Mouse (Mus musculus) intestine, embryonic 14.5 days (tissue): Measurements from ENCODE around the gene Csnk2b. TPM values are rescaled to one million over a fixed set of nuclear protein-coding genes. Genes with fewer than 3 reads are reported as not detected.
A peak's percentile ranks its signal among the peaks of the same experiment; 100 is the strongest.

Experiments
- ATAC-seq: fragments of 200-750 bp; cut with Nextera tagmentation; replicated peaks from 2 replicates; pipeline ENCODE4 v1.8.0; 2017; ENCODE audit warnings: low read depth, moderate number of reproducible peaks, moderate TSS enrichment, moderate library complexity; ENCODE audit not compliant: low FRiP score, low TSS enrichment
- DNase-seq: peaks from one replicate; pipeline ENCODE4 v3.0.0-alpha.2; 2018; ENCODE audit warnings: low spot score
- H3K27ac ChIP-seq: fragments of 300-500 bp; sonication (generic); 2 replicates; pipeline ENCODE4 v1.5.1; 2014; ENCODE audit warnings: low read depth, mild to moderate bottlenecking, control low read depth
- H3K27me3 ChIP-seq: fragments of 300-500 bp; sonication (generic); replicated peaks from 2 replicates; pipeline ENCODE4 v1.6.1; 2014; ENCODE audit warnings: low read length, control low read depth; ENCODE audit not compliant: control insufficient read depth, insufficient read depth
- H3K36me3 ChIP-seq: fragments of 300-500 bp; sonication (generic); 2 replicates; pipeline ENCODE4 v1.6.1; 2014; ENCODE audit warnings: low read length, control low read depth; ENCODE audit not compliant: control insufficient read depth, insufficient read depth
- H3K4me1 ChIP-seq: fragments of 300-500 bp; sonication (generic); replicated peaks from 2 replicates; pipeline ENCODE4 v1.6.1; 2014; ENCODE audit warnings: low read length, control low read depth, mixed read lengths; ENCODE audit not compliant: control insufficient read depth, insufficient read depth
- H3K4me2 ChIP-seq: fragments of 300-500 bp; sonication (generic); 2 replicates; pipeline ENCODE4 v1.6.1; 2014; ENCODE audit warnings: low read length
- H3K4me3 ChIP-seq: fragments of 300-500 bp; sonication (generic); 2 replicates; pipeline ENCODE4 v1.5.1; 2014; ENCODE audit warnings: low read depth, low read length, control low read depth, mixed read lengths
- H3K9ac ChIP-seq: fragments of 300-500 bp; sonication (generic); 2 replicates; pipeline ENCODE4 v1.6.1; 2014; ENCODE audit warnings: mild to moderate bottlenecking, low read length
- H3K9me3 ChIP-seq: fragments of 300-500 bp; sonication (generic); 2 replicates; pipeline ENCODE4 v1.6.1; 2016; ENCODE audit warnings: low read length, control low read depth; ENCODE audit not compliant: control insufficient read depth
- WGBS: fragments of 180-500 bp; shearing (Covaris S2); extraction: QIAGEN DNeasy Blood & Tissue Kit; methylation state at CpG from one replicate; pipeline ENCODE4 v1.1.7; 2014; 5-methylcytosine and 5-hydroxymethylcytosine counted together
- polyA plus RNA-seq: library from polyadenylated mRNA; unstranded; fragments of >200 nt; fragmentation: Nextera tagmentation; extraction: Ambion mirVana; gene quantifications from 2 replicates; pipeline ENCODE4 v1.2.1, GENCODE M21; 2014

The Csnk2b gene
- polyA plus RNA-seq, 1 experiment from 2014 or later: 286 TPM

DNA sequence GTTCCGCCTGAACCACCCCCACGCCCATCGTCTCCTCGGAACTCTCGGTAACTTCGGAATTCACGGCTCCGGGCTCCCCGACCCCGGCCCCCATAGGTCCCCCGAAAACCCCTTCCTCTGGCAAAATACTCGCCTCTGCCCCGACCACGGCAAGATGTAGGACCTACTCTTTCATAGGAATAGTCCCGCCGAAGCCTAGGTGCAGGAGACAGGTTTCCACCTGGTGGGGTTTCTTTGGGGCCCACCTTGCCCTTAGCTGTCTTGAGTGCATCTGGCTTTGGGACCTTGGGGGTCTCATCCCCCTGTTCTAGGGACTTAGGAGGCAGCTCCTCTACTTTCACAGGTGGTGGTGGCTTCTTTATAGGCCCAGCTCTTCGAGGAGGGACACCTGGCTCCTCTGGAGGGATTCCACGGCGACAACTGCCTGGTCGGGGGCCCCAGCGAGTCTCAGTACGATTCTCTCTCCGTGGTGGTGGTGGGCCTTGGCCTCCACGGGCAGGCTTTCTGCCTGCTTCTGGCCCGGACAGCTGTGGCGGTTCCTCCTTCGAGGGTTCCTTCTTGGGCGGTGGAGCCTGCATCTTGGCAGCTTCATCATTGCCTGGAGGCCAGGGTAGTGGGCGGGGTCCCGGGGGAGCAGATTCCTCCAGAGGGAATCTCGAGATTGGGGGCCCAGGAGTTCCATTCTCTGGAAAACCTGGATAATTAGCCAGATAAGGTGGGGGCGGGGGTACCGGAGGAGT is 34.8 kb upstream of the Csnk2b start:
- no peak overlapping the region for H3K4me2 ChIP-seq
- H3K27ac ChIP-seq: no peak overlapping the region
- 90% methylated on average over 33 of the region's 33 CpGs for whole genome bisulfite sequencing
- H3K27me3 ChIP-seq: no peaks in the 10 kb centered on the region
- H3K4me3 ChIP-seq: no peak overlapping the region
- H3K36me3 ChIP-seq: peaks cover 100% of the 10 kb centered on the region
- H3K4me1 ChIP-seq: no peaks in the 10 kb centered on the region
- no peak for ATAC-seq
- no peak overlapping the region for H3K9ac ChIP-seq
- no peaks in the 10 kb centered on the region for H3K9me3 ChIP-seq
- DNase-seq: no peak

DNA sequence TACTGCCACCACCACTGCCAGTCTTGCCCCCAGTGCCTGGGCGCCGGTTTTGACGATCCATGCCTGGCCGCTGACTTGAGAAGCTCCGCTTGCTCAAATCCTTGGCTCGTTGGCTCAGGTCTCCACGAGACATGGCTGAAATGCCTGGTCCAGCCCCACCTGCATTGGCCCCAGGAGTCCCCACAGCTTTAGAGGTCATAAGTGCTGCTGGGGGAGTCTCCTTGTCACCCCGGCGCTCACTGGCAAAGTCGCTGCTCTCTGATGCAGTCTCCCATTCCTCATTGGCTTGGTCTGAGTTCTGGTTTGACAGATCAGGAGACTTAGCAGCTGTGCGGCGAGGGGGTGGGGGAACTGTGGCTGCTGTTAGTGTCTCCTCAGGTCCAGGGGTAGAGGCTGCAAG is 33.6 kb upstream of the Csnk2b start:
- DNase-seq: no peak
- no peak for ATAC-seq

DNA sequence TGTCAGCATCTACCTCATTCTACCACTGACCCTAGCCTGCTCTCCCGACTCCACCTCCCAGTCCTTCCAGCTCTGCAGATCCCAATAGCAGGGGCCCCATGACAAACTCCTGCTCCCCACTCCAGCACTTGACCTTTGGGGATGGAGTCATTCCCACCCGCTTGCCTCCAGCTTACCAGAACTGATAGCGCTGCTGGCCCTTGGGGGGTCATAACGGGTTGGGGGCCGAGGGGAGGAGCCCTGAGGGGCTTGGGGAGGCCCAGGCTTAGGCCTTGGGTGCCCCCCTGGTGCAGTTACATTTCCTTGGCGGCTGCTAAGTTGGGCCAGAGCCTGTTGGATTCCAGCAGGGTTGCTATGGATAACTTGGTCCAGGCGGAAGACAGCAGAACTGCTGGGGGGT is 32.8 kb upstream of the Csnk2b start:
- Histone ChIP-seq H3K4me3 (no peak overlapping the region), H3K27me3 (no peaks in the 10 kb centered on the region), H3K27ac (no peak overlapping the region), H3K9ac (no peak overlapping the region), H3K36me3 (peaks cover 99% of the 10 kb centered on the region), H3K9me3 (no peaks in the 10 kb centered on the region), H3K4me1 (no peaks in the 10 kb centered on the region), H3K4me2 (no peak overlapping the region)
- DNase-seq: no peak
- no peak for ATAC-seq
- 86% methylated on average over 7 of the region's 7 CpGs for WGBS

More for the DNA sequence above, 33.6 kb upstream of the Csnk2b start:
- Histone ChIP-seq H3K36me3 (peaks cover 99% of the 10 kb centered on the region), H3K27me3 (no peaks in the 10 kb centered on the region), H3K9me3 (no peaks in the 10 kb centered on the region), H3K9ac (no peak overlapping the region), H3K4me2 (no peak overlapping the region), H3K27ac (no peak overlapping the region), H3K4me3 (no peak overlapping the region), H3K4me1 (no peaks in the 10 kb centered on the region)
- 92% methylated on average over 12 of the region's 12 CpGs for WGBS

DNA sequence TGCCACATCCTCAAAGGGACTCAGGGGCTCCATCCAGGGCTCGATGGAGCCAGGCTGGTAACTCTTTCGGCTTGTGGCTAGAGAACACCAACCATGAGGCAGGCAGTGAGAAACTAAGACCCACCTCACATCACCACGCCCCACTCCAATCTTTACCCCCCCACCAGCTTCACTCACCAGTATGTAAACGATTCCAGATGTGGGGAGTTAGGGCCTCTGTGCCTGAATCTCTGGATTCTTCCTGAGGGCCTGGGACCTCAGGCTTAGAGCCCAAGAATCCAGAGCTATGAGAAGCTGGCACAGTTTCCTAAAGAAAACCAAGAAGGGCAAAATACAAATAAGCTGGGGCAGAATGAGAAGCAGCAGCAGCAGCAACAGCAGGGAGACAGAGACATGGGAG is 32.1 kb upstream of the Csnk2b start:
- WGBS: 84% methylated on average over 4 of the region's 4 CpGs
- ATAC-seq: no peak
- Histone ChIP-seq H3K4me3 (no peak overlapping the region), H3K9me3 (no peaks in the 10 kb centered on the region), H3K4me1 (no peaks in the 10 kb centered on the region), H3K9ac (no peak overlapping the region), H3K27me3 (no peaks in the 10 kb centered on the region), H3K27ac (no peak overlapping the region), H3K4me2 (no peak overlapping the region), H3K36me3 (peaks cover 99% of the 10 kb centered on the region)
- DNase-seq: no peak

DNA sequence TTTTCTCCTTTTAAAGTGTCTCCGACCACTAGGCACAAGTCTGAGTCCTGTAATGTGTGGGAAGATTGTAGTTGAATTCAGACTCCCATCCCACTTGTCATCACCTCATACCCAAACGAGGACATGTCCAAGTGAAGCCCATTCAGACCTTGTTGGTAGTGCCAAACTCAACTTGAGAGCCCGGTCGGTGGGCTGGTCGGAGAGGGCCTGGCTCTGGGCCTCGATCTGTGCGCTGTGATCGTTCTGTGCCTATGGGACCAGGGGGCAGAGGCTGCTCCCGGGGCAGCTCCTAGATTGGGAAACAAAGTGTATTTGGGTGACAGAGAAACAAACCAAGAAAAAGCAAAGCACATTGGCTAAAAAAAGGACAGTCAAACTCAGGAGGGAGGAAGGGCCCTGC is 31.2 kb upstream of the Csnk2b start:
- H3K4me3 ChIP-seq: no peak overlapping the region
- H3K36me3 ChIP-seq: peaks cover 98% of the 10 kb centered on the region
- H3K27me3 ChIP-seq: no peaks in the 10 kb centered on the region
- H3K27ac ChIP-seq: no peak overlapping the region
- DNase-seq: no peak
- H3K9me3 ChIP-seq: no peaks in the 10 kb centered on the region
- no peak for ATAC-seq
- H3K9ac ChIP-seq: no peak overlapping the region
- 91% methylated on average over 9 of the region's 9 CpGs for whole genome bisulfite sequencing
- no peak overlapping the region for H3K4me2 ChIP-seq
- no peaks in the 10 kb centered on the region for H3K4me1 ChIP-seq

DNA sequence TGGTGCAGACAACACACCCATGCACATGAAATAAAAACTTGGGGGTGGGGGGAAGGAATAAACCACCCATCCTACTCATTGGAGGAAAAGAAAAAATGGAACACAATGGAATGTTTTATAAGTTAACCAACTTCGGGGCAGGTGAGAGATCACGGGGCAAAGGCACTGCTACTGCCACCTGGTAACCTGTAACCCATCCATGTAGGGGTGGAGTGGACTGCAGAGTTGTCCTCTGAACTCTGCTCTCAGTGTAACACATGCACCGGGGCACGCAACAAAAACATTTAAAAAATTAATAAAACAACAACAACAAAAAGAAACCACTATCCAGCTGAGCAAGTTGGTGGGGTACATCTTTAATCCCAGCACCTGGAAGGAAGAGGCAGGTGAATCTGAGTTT is 30.3 kb upstream of the Csnk2b start:
- no peaks in the 10 kb centered on the region for H3K9me3 ChIP-seq
- no peak for ATAC-seq
- H3K27ac ChIP-seq: no peak overlapping the region
- no peak overlapping the region for H3K4me2 ChIP-seq
- H3K4me1 ChIP-seq: no peaks in the 10 kb centered on the region
- H3K4me3 ChIP-seq: no peak overlapping the region
- DNase-seq: no peak
- H3K36me3 ChIP-seq: peaks cover 96% of the 10 kb centered on the region
- no peak overlapping the region for H3K9ac ChIP-seq
- 90% methylated on average over 4 of the region's 4 CpGs for WGBS
- H3K27me3 ChIP-seq: no peaks in the 10 kb centered on the region

DNA sequence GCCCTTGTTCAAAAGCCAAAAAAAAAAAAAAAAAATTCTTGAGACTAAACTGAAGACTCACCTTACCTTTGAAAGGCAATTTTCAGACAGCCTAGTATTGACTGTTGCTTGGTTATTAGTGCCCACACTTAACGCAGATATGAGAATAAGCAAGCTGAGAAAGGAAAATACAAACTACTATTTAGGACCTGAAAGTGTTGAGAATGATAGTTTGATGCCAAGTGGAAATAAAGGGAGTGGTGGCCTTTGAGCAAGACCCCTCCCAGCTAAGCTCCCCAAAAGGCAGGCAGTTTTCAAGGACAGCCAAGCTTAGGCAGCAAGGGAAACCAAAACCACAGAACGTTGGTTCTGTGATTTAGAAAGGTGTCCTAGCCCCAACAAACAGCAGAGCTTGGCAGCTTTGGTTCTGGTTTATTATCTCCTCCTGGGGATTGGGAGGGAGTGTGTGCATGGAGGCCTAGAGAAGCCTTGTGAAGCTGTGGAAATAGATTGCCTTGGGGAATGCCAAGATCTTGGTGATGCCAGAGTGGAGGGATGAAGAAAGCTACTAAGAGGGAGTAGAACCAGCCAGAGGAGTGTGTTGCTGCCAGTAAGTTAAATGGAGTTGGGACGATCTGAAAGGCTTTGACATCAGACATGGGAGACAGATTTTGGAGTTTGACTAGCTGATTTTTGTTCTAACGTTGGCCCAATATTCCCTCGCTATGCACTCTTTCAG is 26.2 kb upstream of the Csnk2b start:
- Histone ChIP-seq H3K4me3 (no peak overlapping the region), H3K9me3 (no peaks in the 10 kb centered on the region), H3K27ac (0 out of 2 replicates have a peak overlapping the region, but pooled peaks have one; percentile 10), H3K4me1 (no peaks in the 10 kb centered on the region), H3K27me3 (no peaks in the 10 kb centered on the region), H3K4me2 (no peak overlapping the region), H3K9ac (no peak overlapping the region), H3K36me3 (peaks cover 96% of the 10 kb centered on the region)
- DNase-seq (no peak), ATAC-seq (no peak)
- 71% methylated on average over 5 of the region's 5 CpGs for WGBS

DNA sequence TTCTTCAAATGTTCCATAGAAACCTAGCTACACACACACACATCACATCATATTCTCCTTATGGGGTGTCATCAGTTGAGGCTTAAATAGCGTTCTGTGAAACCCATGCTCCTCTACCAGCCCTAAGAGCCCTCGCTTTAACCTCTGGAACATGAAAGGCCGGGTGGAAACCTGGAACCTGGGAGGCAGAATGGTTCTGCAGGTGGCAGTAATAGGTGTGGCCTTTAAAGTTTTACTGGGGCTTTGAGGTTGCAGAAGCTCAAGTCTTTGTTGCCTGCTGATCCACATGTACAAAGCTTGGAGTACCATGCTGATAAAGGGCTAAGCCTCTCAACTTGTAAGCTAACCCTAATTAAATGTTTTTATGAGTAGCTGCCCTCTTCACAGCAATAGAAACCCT is 25.5 kb upstream of the Csnk2b start:
- 0 out of 2 replicates have a peak, but pooled peaks have one; percentile 9 for ATAC-seq
- H3K9me3 ChIP-seq: no peaks in the 10 kb centered on the region
- WGBS: 61% methylated on average over 3 of the region's 3 CpGs
- H3K36me3 ChIP-seq: peaks cover 96% of the 10 kb centered on the region
- H3K27me3 ChIP-seq: no peaks in the 10 kb centered on the region
- H3K9ac ChIP-seq: no peak overlapping the region
- no peaks in the 10 kb centered on the region for H3K4me1 ChIP-seq
- no peak overlapping the region for H3K4me2 ChIP-seq
- H3K27ac ChIP-seq: no peak overlapping the region
- no peak overlapping the region for H3K4me3 ChIP-seq
- no peak for DNase-seq

DNA sequence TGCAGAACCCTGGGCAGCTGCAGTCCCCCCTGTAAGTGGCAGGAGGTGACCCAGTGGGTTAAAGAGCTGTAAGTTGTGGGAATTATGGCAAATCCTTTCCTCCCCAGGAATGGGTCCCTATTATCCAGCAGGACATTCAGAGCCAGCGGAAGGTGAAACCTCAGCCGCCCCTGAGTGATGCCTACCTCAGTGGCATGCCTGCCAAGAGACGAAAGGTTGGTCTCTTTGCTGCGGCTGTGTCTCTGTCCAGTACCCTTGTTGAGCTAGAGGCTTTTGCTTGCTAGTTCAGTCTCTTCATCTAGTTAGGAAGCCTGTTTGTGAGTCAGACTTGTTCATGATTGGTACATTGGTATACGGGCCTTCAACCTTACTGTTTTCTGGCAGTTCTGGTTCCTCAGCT is 24.3 kb upstream of the Csnk2b start:
- Histone ChIP-seq H3K27me3 (no peaks in the 10 kb centered on the region), H3K4me1 (no peaks in the 10 kb centered on the region), H3K4me2 (no peak overlapping the region), H3K36me3 (peaks cover 96% of the 10 kb centered on the region), H3K4me3 (no peak overlapping the region), H3K9ac (no peak overlapping the region), H3K9me3 (no peaks in the 10 kb centered on the region), H3K27ac (no peak overlapping the region)
- 92% methylated on average over 5 of the region's 5 CpGs for WGBS
- DNase-seq: no peak
- no peak for ATAC-seq
